Mouse (Mus musculus) kidney, postnatal 0 days (tissue): ENCODE measurements at regions not wholly inside any gene's neighbourhood (a gene's known extent, or its start where the extent isn't known, plus 50 kb on each side); places are given as distances from the start of the nearest gene placed in this dataset.
A peak's percentile ranks its signal among the peaks of the same experiment; 100 is the strongest.

Source experiments
- ATAC-seq: fragments of 200-750 bp; cut with Nextera tagmentation; replicated peaks from 2 replicates; pipeline ENCODE4 v1.8.0; 2017; ENCODE audit warnings: low read depth, moderate number of reproducible peaks, moderate TSS enrichment, moderate library complexity; ENCODE audit not compliant: low FRiP score
- DNase-seq: peaks from one replicate; pipeline ENCODE4 v3.0.0-alpha.2; 2016; ENCODE audit warnings: low spot score
- H3K27ac ChIP-seq: fragments of 300-500 bp; sonication (generic); 2 replicates; pipeline ENCODE4 v1.5.1; 2014; ENCODE audit warnings: mild to moderate bottlenecking
- H3K27me3 ChIP-seq: fragments of 300-500 bp; sonication (generic); 2 replicates; pipeline ENCODE4 v1.6.1; 2014; ENCODE audit warnings: low read length, mixed read lengths; ENCODE audit not compliant: insufficient read depth
- H3K36me3 ChIP-seq: fragments of 300-500 bp; sonication (generic); 2 replicates; pipeline ENCODE4 v1.6.1; 2014; ENCODE audit warnings: low read length, mixed read lengths; ENCODE audit not compliant: insufficient read depth
- H3K4me1 ChIP-seq: fragments of 300-500 bp; sonication (generic); replicated peaks from 2 replicates; pipeline ENCODE4 v1.6.1; 2014; ENCODE audit warnings: antibody characterized with exemption, low read length, mixed read lengths; ENCODE audit not compliant: insufficient read depth
- H3K4me2 ChIP-seq: fragments of 300-500 bp; sonication (generic); 2 replicates; pipeline ENCODE4 v1.6.1; 2014; ENCODE audit warnings: mild to moderate bottlenecking, low read length, moderate library complexity, mixed read lengths
- H3K4me3 ChIP-seq: fragments of 300-500 bp; sonication (generic); replicated peaks from 2 replicates; pipeline ENCODE4 v1.5.1; 2014; ENCODE audit warnings: low read depth, low read length
- H3K9ac ChIP-seq: fragments of 300-500 bp; sonication (generic); 2 replicates; pipeline ENCODE4 v1.6.1; 2014; ENCODE audit warnings: low read depth, low read length
- H3K9me3 ChIP-seq: fragments of 300-500 bp; sonication (generic); replicated peaks from 2 replicates; pipeline ENCODE4 v1.6.1; 2016; ENCODE audit warnings: low read length, inconsistent platforms, mixed read lengths
- CTCF ChIP-seq: IDR thresholded peaks from 2 replicates; pipeline ENCODE4 v1.5.1; 2016; ENCODE audit warnings: antibody characterized with exemption, low read depth, mild to moderate bottlenecking, moderate library complexity
- WGBS: fragments of 180-500 bp; shearing (Covaris S2); extraction: QIAGEN DNeasy Blood & Tissue Kit; methylation state at CpG from one replicate; pipeline ENCODE4 v1.1.7; 2014; 5-methylcytosine and 5-hydroxymethylcytosine counted together

DNA sequence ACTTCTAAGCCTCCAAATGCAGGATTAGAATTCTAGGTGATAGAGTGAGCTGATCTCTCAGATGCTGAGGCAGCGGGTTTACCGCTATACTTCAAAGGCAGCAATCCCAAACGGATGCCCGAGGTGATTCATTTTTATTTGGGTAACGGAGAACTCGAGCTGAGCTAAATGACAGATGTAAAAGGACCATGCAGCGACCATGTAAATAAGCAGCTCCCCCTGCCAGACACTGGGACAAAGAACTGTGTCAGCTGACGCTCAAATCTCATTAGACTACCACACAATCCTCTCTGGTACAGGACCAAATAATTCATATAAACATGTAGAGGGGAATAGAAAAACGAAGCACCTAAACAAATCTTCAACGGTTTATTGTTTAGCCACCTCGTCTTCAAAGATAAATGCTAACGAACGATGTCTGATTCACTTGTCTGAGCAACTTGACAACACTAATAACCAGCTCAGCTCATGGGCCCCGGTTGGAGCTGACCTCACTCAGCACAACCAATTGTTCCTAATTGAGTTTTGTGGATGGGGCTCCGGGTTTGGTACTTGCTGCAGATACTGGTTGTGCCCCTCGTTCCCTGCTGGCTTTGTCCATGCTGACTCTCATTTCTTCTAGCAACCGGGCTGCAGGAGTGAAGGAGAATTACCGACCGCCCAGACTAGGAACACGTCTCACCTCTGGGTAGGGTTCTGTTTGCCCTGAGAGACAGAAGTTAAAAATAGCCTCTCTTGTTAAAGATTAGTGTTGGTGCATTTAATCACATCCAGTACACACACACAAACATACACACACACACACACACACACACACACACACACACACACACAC, 92.6 kb upstream of the Btg1 start:
- 42% methylated on average over 20 of the region's 20 CpGs for WGBS
- Histone ChIP-seq H3K27me3 (no peaks in the 10 kb centered on the region), H3K9ac (no peak overlapping the region), H3K4me2 (no peak overlapping the region), H3K4me3 (no peak overlapping the region), H3K9me3 (no peaks in the 10 kb centered on the region), H3K27ac (no peak overlapping the region), H3K36me3 (no peaks in the 10 kb centered on the region), H3K4me1 (no peaks in the 10 kb centered on the region)
- no peak for ATAC-seq
- TF ChIP-seq CTCF, result no peak
- DNase-seq, result no peak

DNA sequence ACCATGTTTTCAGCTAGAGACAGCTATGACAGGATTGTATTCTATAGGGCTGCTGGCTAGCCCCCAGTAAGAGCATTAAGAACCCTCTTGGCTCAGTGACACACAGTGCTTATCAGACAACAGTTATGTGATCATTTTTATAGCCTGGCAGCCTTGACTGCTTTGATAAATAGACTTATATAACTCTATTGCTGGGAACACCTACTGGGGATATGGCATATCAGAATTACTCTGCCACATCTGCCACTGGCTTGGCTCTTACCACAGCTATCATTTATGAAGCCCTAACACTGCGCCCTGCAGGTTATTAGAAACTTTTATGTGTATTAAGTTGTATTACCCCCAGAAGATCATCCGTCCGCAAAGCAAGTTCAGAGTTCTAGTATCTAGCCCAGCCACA, 88.9 kb upstream of the Btg1 start:
- H3K27me3 ChIP-seq, result no peaks in the 10 kb centered on the region
- no peak overlapping the region for H3K9ac ChIP-seq
- WGBS, result 92% methylated on average over 3 of the region's 3 CpGs
- no peak overlapping the region for H3K4me3 ChIP-seq
- ATAC-seq (no peak), DNase-seq (no peak)
- H3K4me1 ChIP-seq, result no peaks in the 10 kb centered on the region
- H3K27ac ChIP-seq, result no peak overlapping the region
- no peak for TF ChIP-seq CTCF
- H3K36me3 ChIP-seq, result no peaks in the 10 kb centered on the region
- no peak overlapping the region for H3K4me2 ChIP-seq
- H3K9me3 ChIP-seq, result no peaks in the 10 kb centered on the region

DNA sequence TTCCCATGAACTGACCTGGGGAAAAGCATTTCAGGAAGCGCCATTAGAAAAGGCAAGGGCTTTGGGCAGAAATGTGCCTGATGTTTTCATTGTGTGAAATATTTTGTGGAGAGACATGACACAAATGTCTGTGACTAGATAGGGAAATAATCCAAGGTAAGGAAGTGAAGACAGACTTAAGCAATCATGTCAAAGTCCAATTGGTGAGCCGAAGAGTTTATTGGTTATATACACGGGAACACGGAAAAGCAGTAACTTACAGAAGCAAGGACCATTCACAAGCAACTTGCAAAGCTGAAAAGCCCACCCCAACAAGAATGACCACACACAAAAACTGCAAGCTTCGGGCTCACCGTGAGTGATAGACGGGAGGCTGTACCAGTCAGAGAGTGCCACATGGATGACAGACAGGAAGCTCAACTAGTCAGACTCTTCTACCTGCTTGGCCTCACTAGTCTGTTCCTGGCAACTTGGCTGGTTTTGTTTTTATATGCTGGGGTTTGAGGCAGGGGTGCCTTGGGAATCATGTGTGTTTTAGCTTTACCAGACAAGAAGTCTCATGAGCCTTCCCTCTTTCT, 82.2 kb upstream of the Btg1 start:
- no peaks in the 10 kb centered on the region for H3K4me1 ChIP-seq
- no peak overlapping the region for H3K9ac ChIP-seq
- no peak for ATAC-seq
- no peak for DNase-seq
- H3K36me3 ChIP-seq, result no peaks in the 10 kb centered on the region
- no peaks in the 10 kb centered on the region for H3K9me3 ChIP-seq
- H3K27me3 ChIP-seq, result no peaks in the 10 kb centered on the region
- H3K4me2 ChIP-seq, result no peak overlapping the region
- H3K4me3 ChIP-seq, result no peak overlapping the region
- H3K27ac ChIP-seq, result no peak overlapping the region
- TF ChIP-seq CTCF, result no peak
- WGBS, result 91% methylated on average over 7 of the region's 7 CpGs

DNA sequence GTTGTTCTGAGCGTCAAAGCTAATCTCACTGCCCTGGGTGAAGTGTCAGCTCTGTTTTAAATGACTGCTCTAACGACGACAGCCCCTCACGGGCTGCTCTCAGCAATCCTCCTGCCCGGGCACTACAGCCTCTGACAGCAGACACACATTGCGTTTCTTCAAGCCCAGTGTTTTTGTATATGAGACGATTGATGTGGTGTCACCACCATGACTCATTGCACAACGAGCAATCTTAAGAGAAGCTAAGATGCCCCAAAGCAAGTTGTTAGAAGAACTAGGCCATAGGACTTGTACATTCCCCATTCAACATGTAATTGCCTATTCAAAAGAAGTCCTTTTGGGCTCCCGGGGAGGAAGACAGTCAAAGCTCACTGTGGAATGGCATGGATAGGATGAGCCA, 81.3 kb upstream of the Btg1 start:
- no peak overlapping the region for H3K4me2 ChIP-seq
- no peak for ATAC-seq
- H3K36me3 ChIP-seq, result no peaks in the 10 kb centered on the region
- no peak for TF ChIP-seq CTCF
- whole genome bisulfite sequencing, result 52% methylated on average over 9 of the region's 9 CpGs
- no peak overlapping the region for H3K9ac ChIP-seq
- H3K27ac ChIP-seq, result no peak overlapping the region
- no peaks in the 10 kb centered on the region for H3K27me3 ChIP-seq
- DNase-seq, result no peak
- H3K4me3 ChIP-seq, result no peak overlapping the region
- no peaks in the 10 kb centered on the region for H3K4me1 ChIP-seq
- no peaks in the 10 kb centered on the region for H3K9me3 ChIP-seq

DNA sequence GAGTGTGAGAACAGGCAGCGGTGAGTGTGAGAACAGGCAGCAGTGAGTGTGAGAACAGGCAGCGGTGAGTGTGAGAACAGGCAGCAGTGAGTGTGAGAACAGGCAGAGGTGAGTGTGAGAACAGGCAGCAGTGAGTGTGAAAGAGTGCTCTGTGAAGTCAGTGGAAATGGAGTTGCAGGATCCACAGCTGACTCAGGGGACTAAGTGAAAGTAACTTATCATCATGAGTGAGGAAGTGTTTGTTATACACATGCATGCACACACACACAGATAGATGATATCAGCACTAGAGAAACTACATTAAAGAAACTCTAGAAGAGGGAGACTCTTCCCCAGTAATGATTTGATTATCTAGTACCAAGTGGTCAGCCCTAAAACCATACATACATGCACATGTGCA, 76.0 kb upstream of the Btg1 start:
- WGBS, result 100% methylated on average over 2 of the region's 2 CpGs
- TF ChIP-seq CTCF, result no peak
- Histone ChIP-seq H3K9ac (no peak overlapping the region), H3K4me3 (no peak overlapping the region), H3K27me3 (no peaks in the 10 kb centered on the region), H3K4me1 (no peaks in the 10 kb centered on the region), H3K4me2 (no peak overlapping the region), H3K27ac (no peak overlapping the region), H3K9me3 (no peaks in the 10 kb centered on the region), H3K36me3 (no peaks in the 10 kb centered on the region)
- no peak for ATAC-seq
- no peak for DNase-seq

DNA sequence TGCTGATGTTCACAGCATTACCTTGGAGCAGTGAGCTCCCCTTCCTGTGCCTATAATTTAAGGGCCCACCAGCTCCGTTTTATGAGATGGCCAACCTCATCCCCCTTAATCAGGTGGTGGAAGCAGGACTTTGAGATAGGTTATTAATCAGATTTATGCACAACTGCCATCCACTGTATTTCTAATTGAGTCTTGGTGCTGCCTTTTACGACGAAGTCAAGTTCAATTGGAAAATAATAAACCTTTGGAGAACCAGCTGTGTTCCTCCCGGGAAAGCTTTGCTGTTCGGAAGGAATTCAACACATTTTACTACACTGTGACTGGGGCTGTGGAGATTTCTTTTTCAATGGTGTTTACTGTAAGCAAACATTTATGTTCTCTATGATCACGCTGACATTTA, 71.5 kb upstream of the Btg1 start:
- H3K27ac ChIP-seq, result no peak overlapping the region
- no peaks in the 10 kb centered on the region; the same call in 1 of the 2 replicates for H3K4me1 ChIP-seq
- no peak for TF ChIP-seq CTCF
- no peak overlapping the region for H3K4me3 ChIP-seq
- WGBS, result 27% methylated on average over 6 of the region's 6 CpGs
- no peaks in the 10 kb centered on the region for H3K27me3 ChIP-seq
- H3K4me2 ChIP-seq, result no peak overlapping the region
- DNase-seq, result peak; percentile 92
- H3K9ac ChIP-seq, result no peak overlapping the region
- H3K9me3 ChIP-seq, result no peaks in the 10 kb centered on the region
- ATAC-seq, result peak; percentile 52; the same call in 1 of the 2 replicates
- H3K36me3 ChIP-seq, result no peaks in the 10 kb centered on the region
